Mouse (Mus musculus): ENCODE measurements around the gene Xpnpep3. TPM values are rescaled to one million over a fixed set of nuclear protein-coding genes. Genes with fewer than 3 reads are reported as not detected.

Xpnpep3 gene
- polyA plus RNA-seq, 1 experiment, result 14.9 TPM

- Histone ChIP-seq H3K4me3 (ENCODE audit: control insufficient read depth, low read depth, low read length) (no peak overlapping the region), H3K27me3 (ENCODE audit: control insufficient read depth, insufficient read depth, low read length) (no peaks in the 10 kb centered on the region), H3K4me1 (ENCODE audit: control insufficient read depth, insufficient read depth, low read length) (no peaks in the 10 kb centered on the region; the same call in 1 of the 2 replicates), H3K36me3 (ENCODE audit: control insufficient read depth, insufficient read depth, low read length) (peaks cover 2% of the 10 kb centered on the region), H3K27ac (ENCODE audit: control insufficient read depth, insufficient read depth, low read depth, low read length) (no peak overlapping the region)
- TF ChIP-seq CTCF (IDR thresholded peaks at IDR 0.05; ENCODE audit: control insufficient read depth, insufficient read depth, insufficient replicate concordance, low read depth, low read length), result no peak
- TF ChIP-seq POLR2A (IDR thresholded peaks at IDR 0.05; ENCODE audit: control insufficient read depth, low read depth, low read length), result no peak
Measured at GRCm38 (mm10) chr15:81461523-81461922, 61.6 kb downstream of the Xpnpep3 start.

GRCm38 (mm10) chr15:81465016-81465660 lies 65.2 kb downstream of the Xpnpep3 start:
- Histone ChIP-seq H3K4me3 (ENCODE audit: control insufficient read depth, low read depth, low read length) (peak overlapping the region; percentile 91; the same call in 1 of the 2 replicates), H3K4me1 (ENCODE audit: control insufficient read depth, insufficient read depth, low read length) (no peaks in the 10 kb centered on the region; the same call in 1 of the 2 replicates), H3K27me3 (ENCODE audit: control insufficient read depth, insufficient read depth, low read length) (no peaks in the 10 kb centered on the region), H3K27ac (ENCODE audit: control insufficient read depth, insufficient read depth, low read depth, low read length) (peak overlapping the region; percentile 89), H3K36me3 (ENCODE audit: control insufficient read depth, insufficient read depth, low read length) (no peaks in the 10 kb centered on the region)
- TF ChIP-seq CTCF (IDR thresholded peaks at IDR 0.05; ENCODE audit: control insufficient read depth, insufficient read depth, insufficient replicate concordance, low read depth, low read length) (no peak), POLR2A (IDR thresholded peaks at IDR 0.05; ENCODE audit: control insufficient read depth, low read depth, low read length) (no peak)

- TF ChIP-seq CTCF (IDR thresholded peaks at IDR 0.05; ENCODE audit: control insufficient read depth, insufficient read depth, insufficient replicate concordance, low read depth, low read length) (no peak), POLR2A (IDR thresholded peaks at IDR 0.05; ENCODE audit: control insufficient read depth, low read depth, low read length) (0 out of 2 replicates have a peak, but pooled peaks have one; percentile 51)
- H3K36me3 ChIP-seq (ENCODE audit: control insufficient read depth, insufficient read depth, low read length), result no peaks in the 10 kb centered on the region
Measured at GRCm38 (mm10) chr15:81465901-81466737, 66.2 kb downstream of the Xpnpep3 start, which contains the start of gene Rbx1. TSS of gene Rbx1 (plus strand) at chr15:81466296.

GRCm38 (mm10) chr15:81466738-81467113 lies 66.8 kb downstream of the Xpnpep3 start:
- H3K4me3 ChIP-seq (ENCODE audit: control insufficient read depth, low read depth, low read length), result peak overlapping the region; percentile 91
- H3K27ac ChIP-seq (ENCODE audit: control insufficient read depth, insufficient read depth, low read depth, low read length), result no peak overlapping the region
- no peak for TF ChIP-seq CTCF (IDR thresholded peaks at IDR 0.05; ENCODE audit: control insufficient read depth, insufficient read depth, insufficient replicate concordance, low read depth, low read length)
- no peak; the same call in 1 of the 2 replicates for TF ChIP-seq POLR2A (IDR thresholded peaks at IDR 0.05; ENCODE audit: control insufficient read depth, low read depth, low read length)
- H3K36me3 ChIP-seq (ENCODE audit: control insufficient read depth, insufficient read depth, low read length), result no peaks in the 10 kb centered on the region
- H3K27me3 ChIP-seq (ENCODE audit: control insufficient read depth, insufficient read depth, low read length), result no peaks in the 10 kb centered on the region
- H3K4me1 ChIP-seq (ENCODE audit: control insufficient read depth, insufficient read depth, low read length), result no peaks in the 10 kb centered on the region; the same call in 1 of the 2 replicates

More at GRCm38 (mm10) chr15:81465901-81466737, 66.2 kb downstream of the Xpnpep3 start, which contains the start of gene Rbx1:
- Histone ChIP-seq H3K4me3 (ENCODE audit: control insufficient read depth, low read depth, low read length) (peak within 1 kb of the TSS; percentile 91), H3K27me3 (ENCODE audit: control insufficient read depth, insufficient read depth, low read length) (no peaks in the 10 kb centered on the region), H3K4me1 (ENCODE audit: control insufficient read depth, insufficient read depth, low read length) (no peaks in the 10 kb centered on the region; the same call in 1 of the 2 replicates), H3K27ac (ENCODE audit: control insufficient read depth, insufficient read depth, low read depth, low read length) (peak within 1 kb of the TSS; percentile 91)

- no peak for TF ChIP-seq CTCF (IDR thresholded peaks at IDR 0.05; ENCODE audit: control insufficient read depth, insufficient read depth, insufficient replicate concordance, low read depth, low read length)
- TF ChIP-seq POLR2A (IDR thresholded peaks at IDR 0.05; ENCODE audit: control insufficient read depth, low read depth, low read length), result no peak
- H3K36me3 ChIP-seq (ENCODE audit: control insufficient read depth, insufficient read depth, low read length), result no peaks in the 10 kb centered on the region
- H3K27ac ChIP-seq (ENCODE audit: control insufficient read depth, insufficient read depth, low read depth, low read length), result no peak overlapping the region
- H3K27me3 ChIP-seq (ENCODE audit: control insufficient read depth, insufficient read depth, low read length), result no peaks in the 10 kb centered on the region
- H3K4me3 ChIP-seq (ENCODE audit: control insufficient read depth, low read depth, low read length), result no peak overlapping the region
- no peaks in the 10 kb centered on the region for H3K4me1 ChIP-seq (ENCODE audit: control insufficient read depth, insufficient read depth, low read length)
Measured at GRCm38 (mm10) chr15:81470735-81471134, 70.8 kb downstream of the Xpnpep3 start.

GRCm38 (mm10) chr15:81472256-81472655 lies 72.3 kb downstream of the Xpnpep3 start:
- Histone ChIP-seq H3K27ac (ENCODE audit: control insufficient read depth, insufficient read depth, low read depth, low read length) (no peak overlapping the region), H3K36me3 (ENCODE audit: control insufficient read depth, insufficient read depth, low read length) (no peaks in the 10 kb centered on the region), H3K27me3 (ENCODE audit: control insufficient read depth, insufficient read depth, low read length) (no peaks in the 10 kb centered on the region), H3K4me1 (ENCODE audit: control insufficient read depth, insufficient read depth, low read length) (peaks cover 3% of the 10 kb centered on the region), H3K4me3 (ENCODE audit: control insufficient read depth, low read depth, low read length) (no peak overlapping the region)
- TF ChIP-seq CTCF (IDR thresholded peaks at IDR 0.05; ENCODE audit: control insufficient read depth, insufficient read depth, insufficient replicate concordance, low read depth, low read length), result no peak

GRCm38 (mm10) chr15:81475654-81476053 lies 75.7 kb downstream of the Xpnpep3 start:
- Histone ChIP-seq H3K4me1 (ENCODE audit: control insufficient read depth, insufficient read depth, low read length) (peaks cover 5% of the 10 kb centered on the region), H3K27ac (ENCODE audit: control insufficient read depth, insufficient read depth, low read depth, low read length) (no peak overlapping the region), H3K27me3 (ENCODE audit: control insufficient read depth, insufficient read depth, low read length) (no peaks in the 10 kb centered on the region), H3K4me3 (ENCODE audit: control insufficient read depth, low read depth, low read length) (no peak overlapping the region), H3K36me3 (ENCODE audit: control insufficient read depth, insufficient read depth, low read length) (no peaks in the 10 kb centered on the region)
- TF ChIP-seq CTCF (IDR thresholded peaks at IDR 0.05; ENCODE audit: control insufficient read depth, insufficient read depth, insufficient replicate concordance, low read depth, low read length) (no peak), POLR2A (IDR thresholded peaks at IDR 0.05; ENCODE audit: control insufficient read depth, low read depth, low read length) (no peak)
